Mouse (Mus musculus): ENCODE data around the gene Fam107a. TPM values are rescaled to one million over a fixed set of nuclear protein-coding genes. Genes with fewer than 3 reads are reported as not detected.
A peak's percentile ranks its signal among the peaks of the same experiment; 100 is the strongest.
"Not testable (repeated sequence)": the region's sequence is repeated elsewhere in the genome, so short reads cannot be mapped to it uniquely, and the experiment has no call there.

The Fam107a gene
- polyA plus RNA-seq, 1 experiment from 2014 or later, result 0.56 TPM

GRCm38 (mm10) chr14:8300281-8300680 lies 17.5 kb downstream of the Fam107a start:
- Histone ChIP-seq H3K9me3 (ENCODE audit: low read length) (no peaks in the 10 kb centered on the region), H3K36me3 (ENCODE audit: insufficient read depth, low read length) (no peaks in the 10 kb centered on the region), H3K27ac (ENCODE audit: low read length) (no peak overlapping the region), H3K4me3 (ENCODE audit: low read depth, low read length) (no peak overlapping the region), H3K9ac (replicated peaks; ENCODE audit: low read depth) (no peak overlapping the region), H3K4me2 (replicated peaks; ENCODE audit: low read depth, low read length) (no peak overlapping the region), H3K27me3 (replicated peaks; ENCODE audit: insufficient read depth, low read length) (no peaks in the 10 kb centered on the region), H3K4me1 (ENCODE audit: insufficient read depth, low read depth, low read length) (no peaks in the 10 kb centered on the region)
- peak; percentile 81 for TF ChIP-seq CTCF (IDR thresholded peaks at IDR 0.05)
- TF ChIP-seq EP300 (IDR thresholded peaks at IDR 0.05), result no peak
- DNase-seq (ENCODE audit: low spot score) (peak; percentile 72), ATAC-seq (peak; percentile 57)
- WGBS, result 24% methylated on average over 8 of the region's 8 CpGs

GRCm38 (mm10) chr14:8297889-8298293 lies 19.9 kb downstream of the Fam107a start:
- WGBS, result 47% methylated on average over 5 of the region's 5 CpGs
- no peak overlapping the region for H3K4me2 ChIP-seq (replicated peaks; ENCODE audit: low read depth, low read length)
- H3K9ac ChIP-seq (replicated peaks; ENCODE audit: low read depth), result no peak overlapping the region
- H3K36me3 ChIP-seq (ENCODE audit: insufficient read depth, low read length), result no peaks in the 10 kb centered on the region
- no peak overlapping the region for H3K4me3 ChIP-seq (ENCODE audit: low read depth, low read length)
- no peaks in the 10 kb centered on the region for H3K9me3 ChIP-seq (ENCODE audit: low read length)
- H3K27ac ChIP-seq (ENCODE audit: low read length), result no peak overlapping the region
- DNase-seq (ENCODE audit: low spot score) (peak; percentile 32), ATAC-seq (0 out of 2 replicates have a peak, but pooled peaks have one; percentile 14)
- TF ChIP-seq EP300 (IDR thresholded peaks at IDR 0.05), result no peak
- no peaks in the 10 kb centered on the region for H3K4me1 ChIP-seq (ENCODE audit: insufficient read depth, low read depth, low read length)
- no peaks in the 10 kb centered on the region for H3K27me3 ChIP-seq (replicated peaks; ENCODE audit: insufficient read depth, low read length)

GRCm38 (mm10) chr14:8294257-8294656 lies 23.6 kb downstream of the Fam107a start:
- DNase-seq (ENCODE audit: low spot score) (no peak), ATAC-seq (no peak)
- Histone ChIP-seq H3K4me3 (ENCODE audit: low read depth, low read length) (no peak overlapping the region), H3K27ac (ENCODE audit: low read length) (no peak overlapping the region), H3K9me3 (ENCODE audit: low read length) (no peaks in the 10 kb centered on the region), H3K27me3 (replicated peaks; ENCODE audit: insufficient read depth, low read length) (no peaks in the 10 kb centered on the region), H3K4me2 (replicated peaks; ENCODE audit: low read depth, low read length) (no peak overlapping the region), H3K36me3 (ENCODE audit: insufficient read depth, low read length) (no peaks in the 10 kb centered on the region), H3K9ac (replicated peaks; ENCODE audit: low read depth) (no peak overlapping the region), H3K4me1 (ENCODE audit: insufficient read depth, low read depth, low read length) (no peaks in the 10 kb centered on the region)
- TF ChIP-seq CTCF (IDR thresholded peaks at IDR 0.05), result no peak
- no peak for TF ChIP-seq EP300 (IDR thresholded peaks at IDR 0.05)
- WGBS, result 65% methylated on average over 1 of the region's 1 CpGs

- H3K27ac ChIP-seq (ENCODE audit: low read length); H3K27me3 ChIP-seq (replicated peaks; ENCODE audit: insufficient read depth, low read length); H3K9ac ChIP-seq (replicated peaks; ENCODE audit: low read depth); H3K4me3 ChIP-seq (ENCODE audit: low read depth, low read length); H3K36me3 ChIP-seq (ENCODE audit: insufficient read depth, low read length); H3K9me3 ChIP-seq (ENCODE audit: low read length); H3K4me2 ChIP-seq (replicated peaks; ENCODE audit: low read depth, low read length); DNase-seq (ENCODE audit: low spot score); H3K4me1 ChIP-seq (ENCODE audit: insufficient read depth, low read depth, low read length): not testable (repeated sequence)
- WGBS, result 82% methylated on average over 5 of the region's 5 CpGs
- ATAC-seq, result peak; percentile 71
These were observed 31.2 kb downstream of the Fam107a start for GRCm38 (mm10) chr14:8286595-8286994.

GRCm38 (mm10) chr14:8283784-8284183 lies 34.0 kb downstream of the Fam107a start:
- Histone ChIP-seq H3K4me2 (replicated peaks; ENCODE audit: low read depth, low read length) (no peak overlapping the region), H3K27me3 (replicated peaks; ENCODE audit: insufficient read depth, low read length) (no peaks in the 10 kb centered on the region), H3K36me3 (ENCODE audit: insufficient read depth, low read length) (no peaks in the 10 kb centered on the region), H3K27ac (ENCODE audit: low read length) (no peak overlapping the region), H3K9ac (replicated peaks; ENCODE audit: low read depth) (no peak overlapping the region), H3K9me3 (ENCODE audit: low read length) (no peaks in the 10 kb centered on the region), H3K4me3 (ENCODE audit: low read depth, low read length) (no peak overlapping the region), H3K4me1 (ENCODE audit: insufficient read depth, low read depth, low read length) (no peaks in the 10 kb centered on the region; the same call in 1 of the 2 replicates)
- DNase-seq (ENCODE audit: low spot score), result no peak
- ATAC-seq, result no peak
- TF ChIP-seq EP300 (IDR thresholded peaks at IDR 0.05) (no peak), CTCF (IDR thresholded peaks at IDR 0.05) (no peak)

GRCm38 (mm10) chr14:8271281-8271680 lies 46.5 kb downstream of the Fam107a start:
- DNase-seq (ENCODE audit: low spot score); ATAC-seq; H3K36me3 ChIP-seq (ENCODE audit: insufficient read depth, low read length); H3K4me3 ChIP-seq (ENCODE audit: low read depth, low read length); H3K9me3 ChIP-seq (ENCODE audit: low read length); H3K27ac ChIP-seq (ENCODE audit: low read length); H3K4me1 ChIP-seq (ENCODE audit: insufficient read depth, low read depth, low read length); H3K9ac ChIP-seq (replicated peaks; ENCODE audit: low read depth); H3K27me3 ChIP-seq (replicated peaks; ENCODE audit: insufficient read depth, low read length); H3K4me2 ChIP-seq (replicated peaks; ENCODE audit: low read depth, low read length): not testable (repeated sequence)
- WGBS, result 79% methylated on average over 8 of the region's 8 CpGs

- Histone ChIP-seq H3K4me2 (replicated peaks; ENCODE audit: low read depth, low read length) (no peak overlapping the region), H3K4me1 (ENCODE audit: insufficient read depth, low read depth, low read length) (no peaks in the 10 kb centered on the region), H3K9ac (replicated peaks; ENCODE audit: low read depth) (no peak overlapping the region), H3K27me3 (replicated peaks; ENCODE audit: insufficient read depth, low read length) (no peaks in the 10 kb centered on the region), H3K36me3 (ENCODE audit: insufficient read depth, low read length) (no peaks in the 10 kb centered on the region), H3K27ac (ENCODE audit: low read length) (no peak overlapping the region), H3K4me3 (ENCODE audit: low read depth, low read length) (no peak overlapping the region), H3K9me3 (ENCODE audit: low read length) (no peaks in the 10 kb centered on the region)
- TF ChIP-seq EP300 (IDR thresholded peaks at IDR 0.05), result no peak
- TF ChIP-seq CTCF (IDR thresholded peaks at IDR 0.05), result no peak
- ATAC-seq (no peak), DNase-seq (ENCODE audit: low spot score) (no peak)
- 87% methylated on average over 1 of the region's 1 CpGs for WGBS
These were observed 53.4 kb downstream of the Fam107a start for GRCm38 (mm10) chr14:8264378-8264777.
